Mouse (Mus musculus): ENCODE data around the gene Kcna7. TPM values are rescaled to one million over a fixed set of nuclear protein-coding genes. Genes with fewer than 3 reads are reported as not detected.
"Not testable (repeated sequence)": the region's sequence is repeated elsewhere in the genome, so short reads cannot be mapped to it uniquely, and the experiment has no call there.

Kcna7 gene
- 10 to 100 TPM; 11.4 to 12.8 TPM for total RNA-seq (2021)
- long read RNA-seq, experiment 1 = 0 reads
- long read RNA-seq, experiment 2, partial matches to known transcripts = 0 of 3 reads
- long read RNA-seq, experiment 2, other reads (novel, unspliced or antisense) = 0 of 3 reads

DNA sequence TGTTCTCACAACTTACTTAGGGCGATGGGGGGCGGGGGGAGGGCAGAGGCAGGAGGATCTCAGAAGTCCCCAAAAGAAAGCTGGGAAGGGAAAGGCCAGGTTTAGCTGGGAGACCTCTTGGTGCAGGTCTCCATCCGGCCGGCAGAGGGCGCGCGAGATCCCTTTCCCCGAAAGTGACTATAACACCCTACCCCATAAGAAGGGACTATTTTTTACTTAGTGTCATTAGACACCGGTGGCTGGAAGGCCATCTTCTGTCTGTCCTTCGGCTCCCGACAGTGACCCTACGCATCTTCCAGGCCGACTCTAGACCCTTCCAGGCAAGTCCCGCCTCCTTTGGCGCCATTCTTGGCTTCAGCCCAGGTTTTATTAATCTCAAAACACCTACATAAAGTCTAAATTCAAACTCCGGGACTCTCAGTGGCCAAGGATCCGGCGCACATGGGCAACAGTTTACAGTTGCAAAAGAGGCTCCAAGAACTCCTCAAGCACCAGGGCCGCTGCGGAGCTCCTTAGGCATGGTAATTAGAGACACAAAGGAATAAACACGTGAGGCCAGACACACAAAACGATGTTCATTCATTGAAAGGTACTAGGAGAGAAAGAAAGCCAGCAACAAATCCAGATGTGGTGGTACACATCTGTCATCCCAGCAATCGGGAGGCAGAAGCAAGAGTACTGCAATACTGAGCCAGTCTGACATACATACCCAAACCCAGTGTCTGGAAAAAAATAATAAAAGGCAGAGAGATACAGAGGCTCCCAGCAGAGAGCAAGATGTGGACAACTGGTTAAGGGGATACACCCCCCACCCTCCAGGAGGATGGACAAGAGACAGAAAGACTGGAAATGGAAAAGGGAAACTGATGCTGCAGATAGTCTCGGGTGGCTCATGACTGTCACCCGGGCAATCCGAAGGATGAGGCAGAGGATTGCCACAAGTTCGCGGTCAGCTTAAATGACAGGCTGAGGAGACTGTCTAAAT lies at the start of gene Kcna7:
Gene Kcna7 (plus strand): TSS at position 563 of the 985 bp plus-strand sequence.
- peak in 1 of 2 experiments; percentile 71 for DNase-seq (ENCODE audit: low spot score in 2 of 2)

- DNase-seq (ENCODE audit: low spot score in 2 of 2) = no peak
Measured at GRCm38 (mm10) chr7:45356087-45356486, 49.4 kb upstream of the Kcna7 start.

DNA sequence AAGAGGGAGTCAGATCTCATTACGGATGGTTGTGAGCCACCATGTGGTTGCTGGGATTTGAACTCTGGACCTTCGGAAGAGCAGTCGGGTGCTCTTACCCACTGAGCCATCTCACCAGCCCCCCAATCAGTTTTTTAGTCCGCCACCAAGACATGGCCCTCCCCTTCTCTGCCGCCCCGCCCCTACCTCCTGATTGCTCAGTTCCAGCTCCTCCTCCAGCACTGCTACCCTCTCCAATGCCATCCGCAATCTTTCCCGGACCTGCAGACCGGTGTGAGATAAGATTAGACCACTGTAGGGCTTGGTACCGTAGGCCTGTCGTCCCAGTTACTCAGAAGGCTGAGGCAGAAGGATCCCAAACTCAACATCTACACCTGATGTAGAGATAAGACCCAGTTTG lies 46.4 kb upstream of the Kcna7 start:
- not testable (repeated sequence) for DNase-seq (ENCODE audit: low spot score in 2 of 2)

- DNase-seq (ENCODE audit: low spot score in 2 of 2) = no peak
Measured at GRCm38 (mm10) chr7:45360404-45361125, 44.9 kb upstream of the Kcna7 start.

DNA sequence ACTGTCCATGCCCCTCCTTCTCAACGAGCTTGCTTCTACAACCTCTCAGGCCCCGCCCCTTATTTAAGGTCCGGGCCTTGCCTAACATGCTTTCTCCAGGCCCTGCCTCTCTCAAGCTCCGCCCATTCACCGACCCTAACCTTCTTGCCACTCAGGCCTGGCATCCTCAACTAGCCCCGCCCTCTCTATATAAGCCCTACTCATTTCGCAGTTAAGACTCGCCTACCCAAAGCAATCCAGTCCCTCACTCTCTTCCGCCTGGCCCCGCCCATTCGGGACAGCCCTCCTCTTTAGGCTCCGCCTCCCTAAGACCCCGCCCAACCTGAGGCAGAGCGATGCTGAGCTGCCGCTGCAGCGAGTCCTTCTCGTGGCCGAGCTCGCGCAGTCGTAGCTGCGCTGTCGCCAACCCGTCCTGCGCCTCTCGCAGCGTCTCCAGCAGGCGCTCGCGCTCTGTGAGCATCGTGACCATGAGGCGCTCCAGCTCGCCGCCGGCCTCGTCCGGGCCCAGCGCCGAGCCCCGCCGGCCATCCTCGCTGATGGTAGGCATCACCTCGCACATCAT lies 44.1 kb upstream of the Kcna7 start:
- DNase-seq (ENCODE audit: low spot score in 2 of 2) = peak in 1 of 2 experiments; percentile 61

DNA sequence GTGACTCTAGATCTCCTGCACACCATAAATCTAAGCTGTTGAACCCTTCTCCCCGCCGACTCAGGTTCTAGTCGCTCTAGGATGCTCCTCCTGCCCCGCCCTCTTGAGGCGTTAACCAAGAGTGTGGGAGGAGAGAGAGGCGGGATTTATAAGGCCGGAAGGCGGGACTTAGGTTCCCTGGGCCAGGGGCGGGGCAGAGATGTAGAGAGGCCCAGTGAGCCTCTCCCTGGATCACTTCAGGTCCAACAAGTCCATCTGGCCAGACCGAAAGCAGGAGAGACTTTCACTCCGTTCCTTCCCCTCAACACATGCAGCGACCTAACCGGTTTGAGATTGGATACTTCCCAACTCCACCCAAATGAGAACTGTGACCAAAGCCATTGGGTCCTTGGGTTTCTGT lies 42.7 kb upstream of the Kcna7 start:
- no peak for DNase-seq (ENCODE audit: low spot score in 2 of 2)

- no peak for DNase-seq (ENCODE audit: low spot score in 2 of 2)
Measured at GRCm38 (mm10) chr7:45363983-45364382, 41.5 kb upstream of the Kcna7 start.

GRCm38 (mm10) chr7:45365742-45366651 lies 39.5 kb upstream of the Kcna7 start:
- DNase-seq (ENCODE audit: low spot score in 2 of 2) = peak in 1 of 2 experiments; percentile 67

GRCm38 (mm10) chr7:45366652-45367019 lies 38.8 kb upstream of the Kcna7 start, which contains the start of gene Ppfia3:
Gene Ppfia3, minus strand, starts transcription at chr7:45367019.
- peak in 1 of 2 experiments; percentile 30 for DNase-seq (ENCODE audit: low spot score in 2 of 2)

DNA sequence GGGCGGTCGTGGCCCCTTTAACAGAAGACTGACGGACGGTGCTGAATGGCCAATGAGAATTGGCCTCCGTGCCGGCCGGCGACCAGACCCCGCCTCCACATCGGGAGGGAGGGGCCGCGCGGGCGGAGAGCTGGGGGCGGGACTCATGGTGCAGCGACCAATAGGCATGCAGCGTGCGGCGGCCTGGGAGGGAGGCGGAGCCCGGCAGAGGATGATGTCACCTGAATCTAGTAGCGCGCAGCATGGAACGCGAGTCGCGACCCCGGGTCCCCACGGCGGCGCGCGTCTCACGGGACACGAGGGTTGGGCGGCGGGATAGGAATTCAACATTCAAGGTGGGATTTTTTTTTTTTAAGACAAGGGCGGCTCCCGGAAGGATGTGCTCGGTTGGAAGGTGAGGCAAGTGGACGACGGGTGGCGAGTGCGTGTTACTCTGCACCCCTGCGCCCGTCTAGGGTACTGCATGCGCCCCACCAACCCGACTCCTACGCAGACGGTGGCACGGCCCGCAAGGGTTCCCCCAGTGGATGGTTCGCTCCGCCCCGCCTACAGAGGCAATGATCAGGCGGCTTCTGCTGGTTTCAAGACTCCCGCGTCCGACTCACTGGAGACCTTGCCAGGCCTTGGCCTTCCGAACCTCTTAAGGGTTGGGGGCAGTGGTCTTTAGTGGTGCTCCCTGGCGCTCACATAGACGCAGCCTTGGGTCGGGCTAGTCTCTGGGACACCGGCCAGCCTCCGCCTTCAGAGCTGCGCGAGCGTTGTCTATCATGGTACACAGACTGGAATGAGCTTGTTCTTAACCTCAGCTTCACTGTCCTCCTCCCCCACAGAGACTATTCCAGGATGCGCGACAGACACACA lies 38.2 kb upstream of the Kcna7 start:
- peak; percentile 96 to 97 for DNase-seq (ENCODE audit: low spot score in 2 of 2)

DNA sequence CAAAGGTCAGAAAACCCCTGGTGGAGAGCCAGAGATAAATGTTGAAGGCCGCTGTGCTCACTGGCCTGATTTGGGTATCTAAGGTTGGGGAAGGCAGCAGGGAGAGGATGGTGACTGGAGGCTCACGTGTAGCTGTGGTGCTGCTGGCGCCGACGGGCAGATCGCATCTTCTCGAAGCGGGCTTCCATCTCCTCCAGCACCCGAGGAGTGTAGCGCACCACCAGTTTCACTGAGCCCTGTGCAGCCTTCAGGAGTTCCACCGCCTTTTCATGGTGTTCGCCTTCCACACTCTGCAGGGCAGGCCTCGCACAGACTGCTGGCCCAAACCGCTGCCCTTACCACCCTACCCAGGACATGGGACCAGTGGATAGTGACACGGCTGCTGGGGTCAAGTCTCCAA lies 37.3 kb upstream of the Kcna7 start:
- DNase-seq (ENCODE audit: low spot score in 2 of 2) = no peak

- DNase-seq (ENCODE audit: low spot score in 2 of 2) = no peak
Measured at GRCm38 (mm10) chr7:45369022-45369745, 36.3 kb upstream of the Kcna7 start.

GRCm38 (mm10) chr7:45369836-45370474 lies 35.5 kb upstream of the Kcna7 start:
- no peak for DNase-seq (ENCODE audit: low spot score in 2 of 2)

GRCm38 (mm10) chr7:45370475-45371311 lies 34.8 kb upstream of the Kcna7 start, which contains the start of gene Lin7b:
Gene Lin7b, minus strand, starts transcription at chr7:45370583.
- DNase-seq (ENCODE audit: low spot score in 2 of 2) = peak; percentile 55 to 80

GRCm38 (mm10) chr7:45372371-45372770 lies 33.1 kb upstream of the Kcna7 start:
- no peak for DNase-seq (ENCODE audit: low spot score in 2 of 2)

DNA sequence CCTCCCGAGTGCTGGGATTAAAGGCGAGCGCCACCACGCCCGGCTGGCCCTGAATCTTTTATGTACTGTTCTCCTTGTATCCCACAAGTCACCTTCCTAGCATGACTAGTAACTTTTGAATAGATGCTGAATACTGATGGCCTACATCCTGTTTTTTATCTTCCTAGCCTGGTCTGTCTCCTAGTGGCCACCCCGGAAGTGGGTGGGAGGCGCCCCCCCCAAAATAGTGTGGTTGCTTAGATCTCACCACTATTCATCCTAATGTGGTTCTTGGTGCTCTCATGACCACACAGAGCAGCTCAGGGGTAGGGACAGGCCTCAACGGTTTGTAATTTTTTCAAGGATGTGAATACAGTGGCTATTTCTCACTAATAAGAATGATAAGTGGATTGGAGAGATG lies 30.8 kb upstream of the Kcna7 start:
- no peak for DNase-seq (ENCODE audit: low spot score in 2 of 2)

DNA sequence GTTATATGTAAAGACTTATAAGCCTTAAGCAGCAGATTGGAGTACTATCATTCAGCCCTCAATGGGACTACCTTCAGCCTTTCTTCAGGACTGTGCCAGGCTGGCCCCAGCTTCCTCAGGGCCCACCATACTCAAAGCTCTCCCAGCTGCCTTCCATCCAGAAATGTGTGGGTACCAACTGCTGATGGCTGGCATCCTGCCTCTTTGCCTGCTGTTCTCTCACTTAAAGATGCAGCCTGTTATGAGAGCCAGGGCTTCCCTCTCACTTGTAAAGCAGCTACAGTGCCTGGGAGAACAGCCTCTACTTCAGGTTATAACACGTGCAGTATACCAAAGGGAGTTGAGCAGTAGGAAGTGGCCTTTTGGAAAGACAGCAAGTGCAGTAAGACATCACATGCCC lies 29.4 kb upstream of the Kcna7 start:
- DNase-seq (ENCODE audit: low spot score in 2 of 2) = no peak

All from gastrocnemius, postnatal 4 days (tissue).